Mouse (Mus musculus) neural tube, embryonic 11.5 days (tissue): ENCODE measurements around the gene Taf1d. TPM values are rescaled to one million over a fixed set of nuclear protein-coding genes. Genes with fewer than 3 reads are reported as not detected.

Source experiments
- ATAC-seq: fragments of 200-750 bp; cut with Nextera tagmentation; 2 replicates; pipeline ENCODE4 v1.8.0; 2017; ENCODE audit warnings: moderate number of reproducible peaks, mild to moderate bottlenecking, moderate TSS enrichment, moderate library complexity; ENCODE audit not compliant: insufficient read depth, low FRiP score, low TSS enrichment
- DNase-seq: peaks from one replicate; pipeline ENCODE4 v3.0.0-alpha.2; 2015; ENCODE audit warnings: low spot score
- H3K27ac ChIP-seq: fragments of 300-500 bp; sonication (generic); 2 replicates; pipeline ENCODE4 v1.5.1; 2014; ENCODE audit warnings: low read depth, mild to moderate bottlenecking, low read length
- H3K27me3 ChIP-seq: fragments of 300-500 bp; sonication (generic); 2 replicates; pipeline ENCODE4 v1.6.1; 2014; ENCODE audit warnings: mild to moderate bottlenecking, low read length, mixed read lengths; ENCODE audit not compliant: control insufficient read depth, insufficient read depth
- H3K36me3 ChIP-seq: fragments of 300-500 bp; sonication (generic); 2 replicates; pipeline ENCODE4 v1.6.1; 2014; ENCODE audit warnings: mild to moderate bottlenecking, low read length, moderate library complexity, mixed read lengths; ENCODE audit not compliant: control insufficient read depth, insufficient read depth
- H3K4me1 ChIP-seq: fragments of 300-500 bp; sonication (generic); 2 replicates; pipeline ENCODE4 v1.6.1; 2014; ENCODE audit warnings: low read length, mixed read lengths; ENCODE audit not compliant: control insufficient read depth, insufficient read depth
- H3K4me2 ChIP-seq: fragments of 300-500 bp; sonication (generic); 2 replicates; pipeline ENCODE4 v1.6.1; 2014; ENCODE audit warnings: low read depth, mild to moderate bottlenecking, moderate library complexity
- H3K4me3 ChIP-seq: fragments of 300-500 bp; sonication (generic); 2 replicates; pipeline ENCODE4 v1.5.1; 2014; ENCODE audit warnings: low read depth, low read length
- H3K9ac ChIP-seq: fragments of 300-500 bp; sonication (generic); 2 replicates; pipeline ENCODE4 v1.6.1; 2014; ENCODE audit warnings: mild to moderate bottlenecking, low read length
- H3K9me3 ChIP-seq: fragments of 300-500 bp; sonication (generic); 2 replicates; pipeline ENCODE4 v1.6.1; 2016; ENCODE audit warnings: low read length; ENCODE audit not compliant: control insufficient read depth
- WGBS: fragments of 180-500 bp; shearing (Covaris S2); extraction: QIAGEN DNeasy Blood & Tissue Kit; methylation state at CpG from one replicate; pipeline ENCODE4 v1.1.7; 2014; 5-methylcytosine and 5-hydroxymethylcytosine counted together
- polyA plus RNA-seq: library from polyadenylated mRNA; unstranded; fragments of >200 nt; fragmentation: Nextera tagmentation; extraction: Ambion mirVana; gene quantifications from 2 replicates; pipeline ENCODE4 v1.2.1, GENCODE M21; 2014

Taf1d gene
- polyA plus RNA-seq, 1 experiment from 2014 or later = 59.7 TPM

DNA sequence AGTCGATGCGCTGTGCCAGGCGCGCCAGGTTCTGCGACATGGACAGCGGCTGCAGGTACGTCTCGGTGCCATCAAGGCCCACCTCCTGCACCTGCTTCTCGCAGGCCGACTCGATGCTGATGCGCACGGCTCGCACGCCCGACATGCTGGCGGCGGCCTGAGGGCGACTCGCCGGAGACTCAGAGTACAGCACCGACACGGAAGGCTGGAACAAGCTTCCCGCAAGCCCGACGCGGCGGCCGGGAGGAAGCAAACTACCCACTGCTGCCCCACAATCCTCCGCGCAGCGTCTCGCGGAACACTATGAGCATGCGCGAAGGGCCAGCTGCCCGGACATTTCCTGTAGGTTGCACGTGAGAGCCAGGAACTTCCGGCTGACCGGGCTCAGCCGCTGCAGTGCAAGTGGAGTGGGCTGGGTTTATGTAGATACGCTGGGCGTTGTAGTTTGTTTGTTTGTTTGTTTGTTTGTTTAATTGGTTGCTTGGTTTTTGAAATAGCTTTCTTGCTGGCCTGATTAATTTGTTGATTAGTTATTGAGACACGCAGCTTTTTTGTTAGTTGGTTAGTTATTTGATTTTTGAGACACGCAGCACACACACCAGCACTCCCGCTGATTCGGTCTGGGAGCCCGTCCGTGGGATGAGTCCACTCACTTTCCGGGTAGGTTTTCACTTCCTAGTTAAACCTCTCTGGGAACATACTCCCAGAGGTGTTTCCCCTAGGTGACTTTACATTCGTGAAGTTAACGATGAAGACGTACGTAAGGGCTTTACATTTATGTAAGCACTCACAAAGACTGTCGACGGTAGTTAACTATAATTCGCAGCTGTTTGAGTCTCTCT is 26.1 kb upstream of the Taf1d start, which contains the start of gene Med17:
Gene Med17 (minus strand): TSS at position 283 of the 842 bp plus-strand sequence.
- H3K27me3 ChIP-seq = no peaks in the 10 kb centered on the region
- no peaks in the 10 kb centered on the region for H3K36me3 ChIP-seq
- H3K4me1 ChIP-seq = peaks cover 9% of the 10 kb centered on the region; the same call in 1 of the 2 replicates
- DNase-seq (peak; percentile 95), ATAC-seq (peak; percentile 97)
- H3K4me3 ChIP-seq = peak within 1 kb of the TSS; percentile 77
- peak within 1 kb of the TSS; percentile 61 for H3K27ac ChIP-seq
- peak within 1 kb of the TSS; percentile 91 for H3K9ac ChIP-seq
- H3K4me2 ChIP-seq = peak within 1 kb of the TSS; percentile 76
- H3K9me3 ChIP-seq = no peaks in the 10 kb centered on the region
- 1% methylated on average over 57 of the region's 57 CpGs for WGBS

DNA sequence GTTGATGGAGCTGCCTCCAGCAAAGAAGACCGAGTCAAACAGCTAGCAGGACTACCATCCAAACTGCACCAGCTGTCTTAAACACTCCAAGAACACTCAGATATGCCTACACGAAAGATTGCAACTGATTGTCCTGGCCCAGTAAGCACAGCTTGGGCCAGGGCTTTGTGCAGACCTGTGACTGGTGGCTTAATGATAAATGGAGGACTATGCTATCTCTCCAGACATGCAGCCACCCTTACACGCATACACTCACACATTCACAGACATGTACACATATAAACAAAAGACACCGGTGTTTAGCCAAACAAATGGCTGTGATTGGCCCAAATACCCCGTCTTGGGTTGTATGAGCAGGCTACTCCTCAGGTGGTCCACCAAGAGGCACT is 25.5 kb upstream of the Taf1d start:
- H3K9me3 ChIP-seq = no peaks in the 10 kb centered on the region
- H3K27me3 ChIP-seq = no peaks in the 10 kb centered on the region
- H3K4me1 ChIP-seq = peaks cover 9% of the 10 kb centered on the region; the same call in 1 of the 2 replicates
- peak; percentile 27 for ATAC-seq
- peak overlapping the region; percentile 70 for H3K9ac ChIP-seq
- H3K4me2 ChIP-seq = peak overlapping the region; percentile 76
- H3K27ac ChIP-seq = peak overlapping the region; percentile 27; the same call in 1 of the 2 replicates
- WGBS = 54% methylated on average over 5 of the region's 5 CpGs
- no peak for DNase-seq
- H3K36me3 ChIP-seq = no peaks in the 10 kb centered on the region
- H3K4me3 ChIP-seq = peak overlapping the region; percentile 77

DNA sequence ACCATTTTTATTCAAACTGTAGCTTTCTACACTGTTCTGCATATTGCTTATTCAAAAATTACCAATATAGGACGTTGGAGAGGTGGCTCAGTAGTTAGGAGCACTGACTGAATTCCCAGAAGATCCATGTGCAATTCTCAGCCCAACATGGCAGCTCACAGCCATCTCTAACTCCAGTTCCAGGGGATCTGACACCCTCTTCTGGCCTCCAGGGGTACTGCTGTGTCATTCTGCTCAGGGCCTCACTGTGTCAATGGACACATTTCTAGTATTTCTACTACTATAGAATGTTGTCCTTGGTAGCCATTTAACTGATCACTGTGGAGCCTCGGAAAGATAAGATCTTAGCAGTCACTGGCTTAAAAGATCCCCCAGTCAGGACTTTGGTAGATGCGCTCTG is 20.6 kb upstream of the Taf1d start:
- no peak for ATAC-seq
- no peak overlapping the region for H3K4me3 ChIP-seq
- 67% methylated on average over 3 of the region's 3 CpGs for WGBS

DNA sequence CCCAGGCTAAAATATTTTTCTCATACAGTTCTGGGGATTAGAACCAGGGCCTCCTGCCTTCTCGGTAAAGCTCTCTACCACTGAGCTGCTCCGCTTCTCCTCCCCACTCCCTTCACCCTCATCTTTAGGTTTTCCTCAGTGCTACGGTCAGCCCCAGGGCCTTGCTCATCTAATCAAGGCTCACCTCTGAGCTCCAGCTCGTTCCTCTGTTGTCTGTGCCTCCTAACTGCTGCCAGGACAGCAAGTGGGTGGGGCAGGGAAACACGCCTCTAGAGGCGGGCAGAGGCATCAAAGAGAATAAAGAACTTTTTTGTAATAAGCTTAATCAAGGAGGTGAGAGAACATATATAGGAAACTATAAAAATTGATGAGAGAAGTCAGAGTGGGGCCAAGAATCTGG is 18.2 kb upstream of the Taf1d start:
- WGBS = 64% methylated on average over 6 of the region's 6 CpGs
- no peak for ATAC-seq
- no peaks in the 10 kb centered on the region for H3K9me3 ChIP-seq

More for the DNA sequence above, 20.6 kb upstream of the Taf1d start:
- H3K4me2 ChIP-seq = no peak overlapping the region
- peaks cover 3% of the 10 kb centered on the region; the same call in 1 of the 2 replicates for H3K4me1 ChIP-seq
- no peak overlapping the region for H3K9ac ChIP-seq
- DNase-seq = no peak
- H3K36me3 ChIP-seq = no peaks in the 10 kb centered on the region
- H3K27me3 ChIP-seq = no peaks in the 10 kb centered on the region
- no peaks in the 10 kb centered on the region for H3K9me3 ChIP-seq
- H3K27ac ChIP-seq = no peak overlapping the region

DNA sequence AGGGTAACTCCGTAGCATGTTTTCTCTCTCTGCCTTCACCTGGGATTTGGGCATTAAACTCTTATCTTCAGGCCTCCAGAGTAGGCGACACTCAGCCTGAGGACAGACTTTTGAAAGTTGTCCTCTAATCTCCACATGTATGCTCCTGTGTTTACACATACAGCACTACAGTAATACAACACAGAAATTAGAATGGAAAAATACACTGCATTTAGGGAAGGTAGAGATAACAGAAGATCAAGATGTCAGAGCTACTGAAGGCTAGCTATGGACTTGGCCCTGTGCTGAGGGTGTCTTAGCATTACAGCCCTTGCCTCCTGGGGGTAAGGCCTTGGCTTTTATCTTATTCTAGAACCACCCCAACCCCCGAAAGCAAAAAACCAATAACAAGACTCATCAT is 17.6 kb upstream of the Taf1d start:
- WGBS = 90% methylated on average over 3 of the region's 3 CpGs
- no peaks in the 10 kb centered on the region for H3K9me3 ChIP-seq
- H3K9ac ChIP-seq = no peak overlapping the region
- no peaks in the 10 kb centered on the region for H3K4me1 ChIP-seq
- no peak overlapping the region for H3K27ac ChIP-seq
- no peaks in the 10 kb centered on the region for H3K27me3 ChIP-seq
- ATAC-seq (no peak), DNase-seq (no peak)
- no peak overlapping the region for H3K4me3 ChIP-seq
- no peak overlapping the region for H3K4me2 ChIP-seq
- no peaks in the 10 kb centered on the region for H3K36me3 ChIP-seq

More for the DNA sequence above, 18.2 kb upstream of the Taf1d start:
- H3K4me3 ChIP-seq = no peak overlapping the region
- H3K4me1 ChIP-seq = no peaks in the 10 kb centered on the region
- no peaks in the 10 kb centered on the region for H3K27me3 ChIP-seq
- no peaks in the 10 kb centered on the region for H3K36me3 ChIP-seq
- no peak overlapping the region for H3K27ac ChIP-seq
- no peak for DNase-seq
- no peak overlapping the region for H3K4me2 ChIP-seq
- no peak overlapping the region for H3K9ac ChIP-seq

DNA sequence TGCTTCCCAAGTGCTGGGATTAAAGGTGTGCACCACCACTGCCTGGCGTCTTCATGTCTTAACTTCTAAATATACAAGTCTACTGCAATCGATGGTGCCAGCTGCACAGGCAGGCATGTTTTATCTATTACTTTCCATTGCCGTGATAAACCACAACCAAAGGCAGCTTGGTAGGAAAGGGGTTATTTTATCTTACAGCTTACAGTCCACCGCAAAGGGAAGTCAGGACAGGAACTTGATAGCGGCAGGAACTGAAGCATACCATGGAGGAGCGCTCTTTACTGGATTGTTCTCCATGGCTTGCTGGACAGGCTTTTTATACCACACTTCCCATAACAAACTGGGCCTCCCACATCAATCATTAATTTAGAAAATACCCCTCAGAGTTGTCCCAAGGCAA is 16.8 kb upstream of the Taf1d start:
- no peak overlapping the region for H3K27ac ChIP-seq
- no peak for ATAC-seq
- H3K4me3 ChIP-seq = no peak overlapping the region
- H3K36me3 ChIP-seq = no peaks in the 10 kb centered on the region
- H3K9ac ChIP-seq = no peak overlapping the region
- no peaks in the 10 kb centered on the region for H3K4me1 ChIP-seq
- 89% methylated on average over 6 of the region's 6 CpGs for WGBS
- no peak for DNase-seq
- H3K4me2 ChIP-seq = no peak overlapping the region
- no peaks in the 10 kb centered on the region for H3K27me3 ChIP-seq
- no peaks in the 10 kb centered on the region for H3K9me3 ChIP-seq

DNA sequence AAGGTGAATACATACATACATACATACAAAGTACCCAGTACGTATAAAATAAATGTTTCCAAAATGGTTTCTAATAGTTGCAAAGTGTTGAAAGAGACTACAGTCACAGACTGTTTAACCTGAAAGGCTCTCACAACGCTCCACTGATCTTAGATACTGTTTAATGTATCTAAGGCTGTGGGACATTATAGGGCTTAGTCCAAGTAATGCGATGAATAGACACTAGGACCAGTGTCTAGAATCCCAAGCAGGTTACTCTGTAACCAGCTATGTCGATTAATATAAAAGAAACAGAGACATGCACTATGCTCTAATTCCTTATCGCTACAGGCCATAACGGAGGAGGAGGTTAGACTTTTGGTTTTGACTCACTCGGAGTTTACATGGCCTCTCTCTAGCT is 8.9 kb upstream of the Taf1d start:
- no peaks in the 10 kb centered on the region for H3K36me3 ChIP-seq
- WGBS = 91% methylated on average over 7 of the region's 7 CpGs
- no peak overlapping the region for H3K4me2 ChIP-seq
- H3K27ac ChIP-seq = no peak overlapping the region
- no peak overlapping the region for H3K9ac ChIP-seq
- ATAC-seq = no peak
- DNase-seq = no peak
- H3K9me3 ChIP-seq = no peaks in the 10 kb centered on the region
- H3K27me3 ChIP-seq = no peaks in the 10 kb centered on the region
- no peak overlapping the region for H3K4me3 ChIP-seq
- no peaks in the 10 kb centered on the region for H3K4me1 ChIP-seq

DNA sequence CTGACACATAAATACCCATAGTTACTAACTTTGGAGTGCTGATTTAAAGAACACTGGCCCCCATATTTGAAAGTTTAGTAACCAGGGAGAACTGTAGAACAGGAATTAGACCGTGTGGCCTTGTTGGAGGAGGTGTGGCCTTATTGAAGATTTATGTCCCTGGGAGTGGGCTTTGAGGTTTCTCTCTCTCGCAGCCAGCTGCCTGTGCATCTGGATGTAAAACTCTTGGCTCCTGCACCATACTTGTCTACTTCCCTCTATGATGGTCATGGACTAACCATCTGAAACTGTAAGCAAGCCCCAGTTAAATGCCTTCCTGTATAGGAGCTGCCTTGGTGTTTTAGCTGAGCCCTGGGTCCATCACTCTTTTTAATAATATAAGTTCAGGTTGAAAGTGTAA is 7.6 kb upstream of the Taf1d start:
- WGBS = 36% methylated on average over 2 of the region's 2 CpGs
- no peaks in the 10 kb centered on the region for H3K36me3 ChIP-seq
- no peak overlapping the region for H3K9ac ChIP-seq
- no peak for DNase-seq
- H3K4me3 ChIP-seq = no peak overlapping the region
- no peak for ATAC-seq
- no peaks in the 10 kb centered on the region for H3K4me1 ChIP-seq
- no peak overlapping the region for H3K27ac ChIP-seq
- H3K27me3 ChIP-seq = no peaks in the 10 kb centered on the region
- H3K9me3 ChIP-seq = no peaks in the 10 kb centered on the region
- no peak overlapping the region for H3K4me2 ChIP-seq

DNA sequence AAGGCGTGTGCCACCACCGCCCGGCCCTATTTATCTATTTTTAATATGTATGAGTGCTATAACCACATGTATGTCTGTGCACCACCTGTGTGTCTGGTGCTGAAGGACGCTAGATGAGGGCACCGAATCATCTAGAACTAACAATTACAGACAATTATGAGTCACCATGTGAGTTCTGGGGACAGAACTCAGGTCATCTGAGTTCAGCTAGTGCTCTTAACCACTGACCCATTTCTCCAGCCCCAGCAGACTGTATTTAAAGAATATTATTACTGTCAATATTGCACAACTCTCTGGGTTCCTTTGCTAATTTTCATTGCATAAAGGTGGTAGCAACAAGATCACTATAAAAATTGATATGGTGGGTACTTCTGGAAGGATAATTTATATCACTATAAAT is 6.0 kb upstream of the Taf1d start:
- no peak for ATAC-seq

More for the DNA sequence above, 6.0 kb upstream of the Taf1d start:
- Histone ChIP-seq H3K4me3 (no peak overlapping the region), H3K36me3 (no peaks in the 10 kb centered on the region), H3K4me2 (no peak overlapping the region), H3K9ac (no peak overlapping the region), H3K4me1 (no peaks in the 10 kb centered on the region), H3K27me3 (no peaks in the 10 kb centered on the region), H3K27ac (no peak overlapping the region), H3K9me3 (no peaks in the 10 kb centered on the region)
- 84% methylated on average over 5 of the region's 5 CpGs for whole genome bisulfite sequencing
- no peak for DNase-seq
